Mouse (Mus musculus) testis, adult 2 months (tissue): ENCODE results near the gene Lcat.

Source experiments
- CTCF ChIP-seq: fragments of 200-500 bp; IDR thresholded peaks from 2 replicates; pipeline ENCODE4 v1.5.1; 2012; ENCODE audit warnings: low read depth, mild to moderate bottlenecking, inconsistent platforms, low read length, moderate library complexity; ENCODE audit not compliant: control insufficient read depth, insufficient read depth, insufficient replicate concordance
- POLR2A ChIP-seq: fragments of 200-500 bp; IDR thresholded peaks from 2 replicates; pipeline ENCODE4 v1.6.1; 2012; ENCODE audit warnings: low read depth, mild to moderate bottlenecking, inconsistent platforms, low read length, moderate library complexity; ENCODE audit not compliant: control insufficient read depth

GRCm38 (mm10) chr8:105930602-105931001, 12.6 kb downstream of the Lcat start:
- TF ChIP-seq POLR2A = no peak
- peak; percentile 86; the same call in 1 of the 2 replicates for TF ChIP-seq CTCF
